20 mouse cellular contexts compared by ENCODE assay signal in genomic region chrX:57298946-57299345, GRCm38 (mm10). TPM values are rescaled to one million over a fixed set of nuclear protein-coding genes. Genes with fewer than 3 reads are reported as not detected.
DNase-seq lines count a peak whose midpoint lies in the region; ATAC-seq lines count a peak whose summit lies in the region.
"Had no signal": no experiment of that assay in that cellular context is flagged by ENCODE, and none has a peak within 500 bp of the region (broad histone marks: within the 10 kb centered on the region; RNA-seq: fewer than 3 reads in every experiment).

No protein-coding gene starts in this region.

- intact Hi-C loops in gastrocnemius, postnatal 36 days (cut with DNase I): no loop called here

- peak; percentile 0 for DNase-seq in embryo, embryonic 9.5 days (ENCODE audit: extremely low spot score)
- no peak for DNase-seq in embryo, embryonic 10 days (ENCODE audit: low spot score)
- peak; percentile 7 for DNase-seq in urinary bladder, postnatal 14 days (ENCODE audit: low spot score)
- no peak for DNase-seq in urinary bladder, postnatal 4 days (ENCODE audit: low spot score in 2 of 2)
- DNase-seq in adrenal gland, postnatal 10 days: no peak
- DNase-seq in gastrocnemius, postnatal 36 days: no peak
- DNase-seq: adrenal gland, adult 2 months; cerebellum, adult 8-10 months; heart, adult 18-20 months; heart, postnatal 10 days; kidney, adult 11 months; kidney, postnatal 36 days; layer of hippocampus, postnatal 36 days; right cerebral cortex, adult 18-20 months; right cerebral cortex, postnatal 4 days; thymus, postnatal 14 days had no signal

- ATAC-seq in hematopoietic stem cell, adult 5-6 weeks (replicated peaks in 1 of 2; ENCODE audit: insufficient read depth in 1 of 2, low FRiP score in 2 of 2, low TSS enrichment in 1 of 2, low read depth in 1 of 2, poor library complexity in 2 of 2, severe bottlenecking in 2 of 2): peak; percentile 93 to 95
- ATAC-seq in frontal cortex, adult (ENCODE audit: low TSS enrichment): no peak
- ATAC-seq: forebrain, embryonic 13.5 days; Patski had no signal

RNA-seq across cellular contexts. Expression of gene Arhgef6, which starts 39.6 kb away (rescaled TPM):
- 145 and 178 TPM in 2 replicates for total RNA-seq in hematopoietic stem cell, adult 5-6 weeks (2017)
- total RNA-seq in adrenal gland, postnatal 10 days (2021): 10 to 100 TPM; 29.0 to 35.4 TPM
- 10 to 100 TPM; 70.6 to 83.2 TPM for total RNA-seq in gastrocnemius, postnatal 36 days (2021)

Comparison
In these comparisons a context has a peak if more than half of its experiments do, and no peak if none do; other contexts are left out.
1. DNase-seq: peak in embryo, embryonic 9.5 days (single experiment) and urinary bladder, postnatal 14 days (single experiment); none in embryo, embryonic 10 days (single experiment), urinary bladder, postnatal 4 days (0 of 2), adrenal gland, postnatal 10 days (single experiment) and gastrocnemius, postnatal 36 days (0 of 2).